Mouse (Mus musculus) liver, postnatal 0 days (tissue): ENCODE measurements around the gene Sept12. TPM values are rescaled to one million over a fixed set of nuclear protein-coding genes. Genes with fewer than 3 reads are reported as not detected.

Source experiments
- ATAC-seq: fragments of 200-750 bp; cut with Nextera tagmentation; 2 replicates; pipeline ENCODE4 v1.8.0; 2017; ENCODE audit warnings: mild to moderate bottlenecking, moderate library complexity
- DNase-seq: peaks from one replicate; pipeline ENCODE4 v3.0.0-alpha.2; 2016
- H3K27ac ChIP-seq: fragments of 300-500 bp; sonication (generic); 2 replicates; pipeline ENCODE4 v1.5.1; 2014; ENCODE audit warnings: antibody characterized with exemption, moderate library complexity, mild to moderate bottlenecking, low read depth
- H3K27me3 ChIP-seq: fragments of 300-500 bp; sonication (generic); 2 replicates; pipeline ENCODE4 v1.6.1; 2014; ENCODE audit warnings: low read length, control low read depth, mixed read lengths; ENCODE audit not compliant: insufficient read depth
- H3K36me3 ChIP-seq: fragments of 300-500 bp; sonication (generic); replicated peaks from 2 replicates; pipeline ENCODE4 v1.6.1; 2014; ENCODE audit warnings: mild to moderate bottlenecking, control low read depth, low read length, moderate library complexity, mixed read lengths; ENCODE audit not compliant: insufficient read depth
- H3K4me1 ChIP-seq: fragments of 300-500 bp; sonication (generic); 2 replicates; pipeline ENCODE4 v1.6.1; 2014; ENCODE audit warnings: antibody characterized with exemption, mild to moderate bottlenecking, control low read depth; ENCODE audit not compliant: insufficient read depth
- H3K4me2 ChIP-seq: fragments of 300-500 bp; sonication (generic); 2 replicates; pipeline ENCODE4 v1.6.1; 2014; ENCODE audit warnings: low read depth, mild to moderate bottlenecking, low read length, moderate library complexity, mixed read lengths
- H3K4me3 ChIP-seq: fragments of 300-500 bp; sonication (generic); 2 replicates; pipeline ENCODE4 v1.5.1; 2014; ENCODE audit warnings: low read depth, low read length
- H3K9ac ChIP-seq: fragments of 300-500 bp; sonication (generic); replicated peaks from 2 replicates; pipeline ENCODE4 v1.6.1; 2014; ENCODE audit warnings: mild to moderate bottlenecking, moderate library complexity
- H3K9me3 ChIP-seq: fragments of 300-500 bp; sonication (generic); 2 replicates; pipeline ENCODE4 v1.6.1; 2016; ENCODE audit warnings: mild to moderate bottlenecking, control low read depth, low read length, mixed read lengths
- CTCF ChIP-seq: sonication (generic); IDR thresholded peaks from 2 replicates; pipeline ENCODE4 v1.5.1; 2016; ENCODE audit warnings: antibody characterized with exemption, low read depth
- EP300 ChIP-seq: IDR thresholded peaks from 2 replicates; pipeline ENCODE4 v1.6.1; 2016; ENCODE audit warnings: antibody characterized with exemption, low read depth, mild to moderate bottlenecking
- WGBS: fragments of 180-500 bp; shearing (Covaris S2); extraction: QIAGEN DNeasy Blood & Tissue Kit; methylation state at CpG from one replicate; pipeline ENCODE4 v1.1.7; 2014; ENCODE audit not compliant: insufficient replicate concordance; 5-methylcytosine and 5-hydroxymethylcytosine counted together
- polyA plus RNA-seq: library from polyadenylated mRNA; unstranded; fragments of >200 nt; fragmentation: Nextera tagmentation; extraction: Ambion mirVana; gene quantifications from 2 replicates; pipeline ENCODE4 v1.2.1, GENCODE M21; 2015

Sept12 gene
- polyA plus RNA-seq, 1 experiment from 2014 or later, result not detected

DNA sequence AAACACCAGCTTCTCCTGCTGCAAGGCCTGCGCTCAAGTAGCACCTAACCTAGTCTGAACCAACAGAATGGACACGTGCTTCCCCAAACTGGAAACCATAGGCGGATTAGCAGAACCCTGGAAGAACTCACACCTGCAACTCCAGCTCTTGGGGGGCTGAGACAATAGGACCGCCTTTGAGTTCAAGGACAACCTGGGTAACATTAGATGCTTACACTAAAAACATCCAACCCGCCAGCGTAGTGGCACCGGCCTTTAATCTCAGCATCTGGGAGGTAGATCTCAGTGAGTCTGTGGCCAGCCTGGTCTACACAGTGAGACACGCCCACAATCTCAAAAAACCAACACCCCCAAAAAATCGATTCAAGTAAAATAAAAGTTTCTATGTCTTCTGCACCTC is 34.3 kb downstream of the Sept12 start:
- Histone ChIP-seq H3K4me1 (peaks cover 16% of the 10 kb centered on the region), H3K27me3 (no peaks in the 10 kb centered on the region), H3K4me3 (peak overlapping the region; percentile 87), H3K27ac (peak overlapping the region; percentile 91; the same call in 1 of the 2 replicates), H3K9me3 (no peaks in the 10 kb centered on the region), H3K4me2 (peak overlapping the region; percentile 94), H3K36me3 (no peaks in the 10 kb centered on the region), H3K9ac (peak overlapping the region; percentile 84)
- DNase-seq, result no peak
- 39% methylated on average over 9 of the region's 9 CpGs for WGBS
- no peak for TF ChIP-seq CTCF
- TF ChIP-seq EP300, result no peak
- no peak for ATAC-seq

GRCm38 (mm10) chr16:4960260-4960659 is 37.4 kb downstream of the Sept12 start:
- H3K9ac ChIP-seq, result no peak overlapping the region
- ATAC-seq (no peak), DNase-seq (no peak)
- TF ChIP-seq CTCF (no peak), EP300 (no peak)
- no peak overlapping the region; the same call in 1 of the 2 replicates for H3K27ac ChIP-seq
- 63% methylated on average over 8 of the region's 8 CpGs for WGBS
- H3K9me3 ChIP-seq, result no peaks in the 10 kb centered on the region
- peaks cover 13% of the 10 kb centered on the region for H3K4me1 ChIP-seq
- peaks cover 15% of the 10 kb centered on the region for H3K36me3 ChIP-seq
- H3K4me3 ChIP-seq, result no peak overlapping the region
- no peaks in the 10 kb centered on the region for H3K27me3 ChIP-seq
- H3K4me2 ChIP-seq, result no peak overlapping the region

GRCm38 (mm10) chr16:4957446-4957845 is 40.2 kb downstream of the Sept12 start:
- 80% methylated on average over 3 of the region's 3 CpGs for WGBS
- Histone ChIP-seq H3K4me3 (no peak overlapping the region), H3K9ac (no peak overlapping the region), H3K27ac (no peak overlapping the region), H3K36me3 (peaks cover 40% of the 10 kb centered on the region), H3K9me3 (no peaks in the 10 kb centered on the region), H3K4me2 (no peak overlapping the region), H3K27me3 (no peaks in the 10 kb centered on the region), H3K4me1 (peaks cover 6% of the 10 kb centered on the region)
- no peak for DNase-seq
- TF ChIP-seq CTCF (no peak), EP300 (no peak)
- no peak for ATAC-seq

DNA sequence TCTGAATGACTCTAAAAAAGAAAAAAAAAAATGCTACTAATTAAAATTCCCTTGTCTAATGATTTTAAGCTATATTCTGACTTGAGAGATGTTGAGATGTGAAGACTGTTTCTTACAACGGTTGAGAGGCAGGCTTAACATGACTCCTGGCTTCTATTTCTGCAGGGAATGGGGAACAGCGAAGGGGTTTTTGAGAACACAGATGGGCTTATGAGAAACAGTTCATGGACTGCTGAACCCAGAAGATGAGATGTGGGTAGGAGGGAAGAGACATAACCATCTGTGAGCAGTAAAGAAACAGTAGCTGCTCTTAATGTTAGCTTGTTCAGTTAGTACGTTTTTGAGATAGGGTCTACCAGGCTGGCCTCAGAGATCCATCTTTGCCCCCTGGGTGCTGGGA is 41.0 kb downstream of the Sept12 start:
- no peak overlapping the region for H3K9ac ChIP-seq
- H3K4me3 ChIP-seq, result no peak overlapping the region
- 88% methylated on average over 3 of the region's 3 CpGs for WGBS
- peaks cover 48% of the 10 kb centered on the region for H3K36me3 ChIP-seq
- no peak for DNase-seq
- no peak overlapping the region for H3K4me2 ChIP-seq
- H3K4me1 ChIP-seq, result no peaks in the 10 kb centered on the region
- H3K9me3 ChIP-seq, result no peaks in the 10 kb centered on the region
- H3K27ac ChIP-seq, result no peak overlapping the region
- no peak for ATAC-seq
- TF ChIP-seq EP300 (no peak), CTCF (no peak)
- H3K27me3 ChIP-seq, result no peaks in the 10 kb centered on the region

DNA sequence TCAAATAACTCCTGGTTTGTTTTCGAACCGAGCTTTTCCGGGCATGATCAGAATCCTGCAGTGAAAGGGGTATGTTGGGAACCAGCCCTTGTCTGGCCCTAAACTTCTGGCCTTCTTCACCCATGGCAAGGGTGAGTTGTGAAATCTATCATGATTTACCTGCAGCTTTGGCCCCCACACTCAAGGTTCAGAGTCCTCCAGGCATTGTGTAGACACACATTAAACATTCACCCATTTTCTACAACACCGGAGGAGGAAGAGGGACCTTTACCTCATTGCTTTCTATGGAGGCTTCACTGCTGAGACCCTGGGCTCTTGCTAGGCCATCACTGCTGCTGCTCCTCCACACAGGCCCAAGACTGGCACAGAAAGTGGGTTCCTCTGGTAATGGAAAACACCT is 50.3 kb downstream of the Sept12 start:
- no peak overlapping the region; the same call in 1 of the 2 replicates for H3K9ac ChIP-seq
- H3K4me1 ChIP-seq, result peaks cover 12% of the 10 kb centered on the region
- H3K9me3 ChIP-seq, result no peaks in the 10 kb centered on the region
- no peak overlapping the region for H3K4me3 ChIP-seq
- H3K27me3 ChIP-seq, result no peaks in the 10 kb centered on the region
- TF ChIP-seq CTCF (no peak), EP300 (no peak)
- H3K36me3 ChIP-seq, result peaks cover 50% of the 10 kb centered on the region
- no peak for DNase-seq
- H3K4me2 ChIP-seq, result peak overlapping the region; percentile 34; the same call in 1 of the 2 replicates
- peak; percentile 68 for ATAC-seq
- H3K27ac ChIP-seq, result peak overlapping the region; percentile 55; the same call in 1 of the 2 replicates
- whole genome bisulfite sequencing, result 57% methylated on average over 4 of the region's 4 CpGs

- Histone ChIP-seq H3K9ac (no peak overlapping the region), H3K36me3 (peaks cover 51% of the 10 kb centered on the region), H3K4me3 (no peak overlapping the region), H3K9me3 (no peaks in the 10 kb centered on the region), H3K27me3 (no peaks in the 10 kb centered on the region), H3K4me2 (no peak overlapping the region), H3K4me1 (peaks cover 12% of the 10 kb centered on the region), H3K27ac (0 out of 2 replicates have a peak overlapping the region, but pooled peaks have one; percentile 11)
- no peak for DNase-seq
- no peak for ATAC-seq
- TF ChIP-seq EP300, result no peak
- TF ChIP-seq CTCF, result no peak
- WGBS, result 89% methylated on average over 3 of the region's 3 CpGs
Observed at GRCm38 (mm10) chr16:4946155-4946554, 51.5 kb downstream of the Sept12 start.

DNA sequence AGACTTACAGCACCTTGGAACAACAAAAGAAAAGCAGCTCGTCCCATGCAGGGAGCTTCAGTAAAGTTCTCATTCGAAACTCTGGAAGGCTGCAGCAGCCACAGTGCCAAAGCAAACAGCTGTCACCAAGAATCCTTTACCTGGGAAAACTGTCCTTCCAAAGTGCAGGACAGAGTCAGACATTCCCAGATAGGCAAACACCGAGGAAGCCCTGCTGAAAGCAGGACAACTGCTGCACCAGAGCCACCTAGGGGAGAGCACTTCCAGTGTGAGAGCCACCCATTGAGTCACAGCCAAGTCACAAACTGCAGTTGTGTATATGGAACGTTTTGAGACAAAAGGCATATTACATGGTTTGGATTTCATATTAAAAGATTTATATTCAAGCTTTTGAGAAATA is 52.2 kb downstream of the Sept12 start:
- TF ChIP-seq CTCF, result peak; percentile 37
- no peak for TF ChIP-seq EP300
- peaks cover 52% of the 10 kb centered on the region for H3K36me3 ChIP-seq
- H3K9ac ChIP-seq, result no peak overlapping the region
- 47% methylated on average over 4 of the region's 4 CpGs for WGBS
- H3K4me2 ChIP-seq, result no peak overlapping the region
- no peak overlapping the region for H3K27ac ChIP-seq
- no peaks in the 10 kb centered on the region for H3K27me3 ChIP-seq
- H3K4me1 ChIP-seq, result peaks cover 12% of the 10 kb centered on the region
- no peak overlapping the region for H3K4me3 ChIP-seq
- DNase-seq (peak; percentile 33), ATAC-seq (peak; percentile 64)
- H3K9me3 ChIP-seq, result no peaks in the 10 kb centered on the region
